Mouse (Mus musculus) Patski (cell line): ENCODE data around the gene Psme2. TPM values are rescaled to one million over a fixed set of nuclear protein-coding genes. Genes with fewer than 3 reads are reported as not detected.

Source experiments
- ATAC-seq: fragments of 100-300 bp; one replicate; pipeline ENCODE4 v1.8.0; 2021
- CTCF ChIA-PET: fragments of 350-600 bp; sonication (Branson Sonifier 250); formaldehyde crosslinking; loops from one replicate; lab custom pipeline; 2022; ENCODE audit warnings: inconsistent platforms; lab: Charles Lee
- POLR2A ChIA-PET: fragments of 350-600 bp; sonication (Branson Sonifier 250); formaldehyde crosslinking; loops from one replicate; lab custom pipeline; 2022; ENCODE audit warnings: antibody characterized with exemption, inconsistent platforms; lab: Charles Lee
- DNase-seq: peaks from one replicate; pipeline ENCODE4 v3.0.0-alpha.2; 2011; ENCODE audit warnings: low read depth, low spot score
- H3K27me3 ChIP-seq: fragments of 371-371 bp; one replicate; pipeline ENCODE4 v1.5.1; 2021
- CTCF ChIP-seq: fragments of 100-300 bp; IDR thresholded peaks from one replicate; pipeline ENCODE4 v1.5.1; 2021
- in situ Hi-C: fragments of 300-500 bp; cut with MboI; formaldehyde crosslinking; loops from 3 replicates; pipeline ENCODE4 v1.11.1; 2018; ENCODE audit warnings: low pct_unique_long_range_greater_than_20kb, mixed read lengths
- polyA plus RNA-seq: library from polyadenylated mRNA; unstranded; gene quantifications from one replicate; pipeline ENCODE4 v1.2.3, GENCODE M21; 2021

Psme2 gene
- polyA plus RNA-seq, 1 experiment from 2014 or later = 177 TPM

- TF ChIP-seq CTCF = no peak
- no peak for DNase-seq
- no peak for ATAC-seq
- POLR2A ChIA-PET = interaction anchor here (0.6 to 0.7 kb wide), 3 partner anchors 24 to 848 kb away, joined by 3 to 5 read pairs (median 3); no protein-coding TSS in a partner anchor
- CTCF ChIA-PET = no interaction called here
- in situ Hi-C loops = loop anchor here (10.0 kb wide), 1 partner anchor 121 kb away; the partner anchor contains the start of gene Carmil3
- no peaks in the 10 kb centered on the region for H3K27me3 ChIP-seq
These were observed 25.0 kb upstream of the Psme2 start for GRCm38 (mm10) chr14:55615876-55616275.

- ATAC-seq = no peak
- DNase-seq = no peak
- POLR2A ChIA-PET = interaction anchor here (0.6 to 0.7 kb wide), 2 partner anchors 10 to 22 kb away, joined by 3 read pairs; no protein-coding TSS in a partner anchor
- CTCF ChIA-PET = no interaction called here
- no peaks in the 10 kb centered on the region for H3K27me3 ChIP-seq
- TF ChIP-seq CTCF = no peak
- in situ Hi-C loops = loop anchor here (10.0 kb wide), 1 partner anchor 120 kb away; the partner anchor contains the start of gene Carmil3
These were observed 23.8 kb upstream of the Psme2 start for GRCm38 (mm10) chr14:55614565-55615178.

GRCm38 (mm10) chr14:55613346-55613745, 22.4 kb upstream of the Psme2 start:
- POLR2A ChIA-PET = no interaction called here
- no peak for TF ChIP-seq CTCF
- ATAC-seq = peak; percentile 85
- no peaks in the 10 kb centered on the region for H3K27me3 ChIP-seq
- peak; percentile 62 for DNase-seq
- in situ Hi-C loops = loop anchor here (10.0 kb wide), 1 partner anchor 119 kb away; the partner anchor contains the start of gene Carmil3
- CTCF ChIA-PET = interaction anchor here (0.9 kb wide), 1 partner anchor 16 kb away, joined by 3 read pairs; no protein-coding TSS in a partner anchor

GRCm38 (mm10) chr14:55608339-55608738, 17.4 kb upstream of the Psme2 start:
- in situ Hi-C loops = no loop called here
- CTCF ChIA-PET = no interaction called here
- no peak for DNase-seq
- H3K27me3 ChIP-seq = no peaks in the 10 kb centered on the region
- POLR2A ChIA-PET = interaction anchor here (1.2 kb wide), 1 partner anchor 45 kb away, joined by 3 read pairs; no protein-coding TSS in a partner anchor
- ATAC-seq = no peak
- no peak for TF ChIP-seq CTCF

GRCm38 (mm10) chr14:55605743-55606459, 15.0 kb upstream of the Psme2 start:
- DNase-seq = no peak
- ChIA-PET CTCF (no interaction called here), POLR2A (interaction anchor here (0.7 kb wide), 1 partner anchor 40 kb away, joined by 3 read pairs; no protein-coding TSS in a partner anchor)
- no peak for ATAC-seq
- in situ Hi-C loops = no loop called here
- no peak for TF ChIP-seq CTCF
- H3K27me3 ChIP-seq = no peaks in the 10 kb centered on the region

- CTCF ChIA-PET = no interaction called here
- no peak for TF ChIP-seq CTCF
- ATAC-seq = no peak
These were observed 13.9 kb upstream of the Psme2 start for GRCm38 (mm10) chr14:55604823-55605222.

GRCm38 (mm10) chr14:55603633-55604576, 13.0 kb upstream of the Psme2 start:
- in situ Hi-C loops = no loop called here
- no peak for TF ChIP-seq CTCF
- POLR2A ChIA-PET = interaction anchor here (0.6 to 1.0 kb wide), 2 partner anchors 12 to 30 kb away, joined by 3 read pairs; partner anchors contain the start of gene Rnf31
- ATAC-seq = peak; percentile 95
- peak; percentile 80 for DNase-seq
- H3K27me3 ChIP-seq = no peaks in the 10 kb centered on the region
- CTCF ChIA-PET = interaction anchor here (0.9 kb wide), 1 partner anchor 9 kb away, joined by 3 read pairs; no protein-coding TSS in a partner anchor

More at GRCm38 (mm10) chr14:55604823-55605222, 13.9 kb upstream of the Psme2 start:
- no peak for DNase-seq
- H3K27me3 ChIP-seq = no peaks in the 10 kb centered on the region
- in situ Hi-C loops = no loop called here
- POLR2A ChIA-PET = interaction anchor here (0.6 to 1.0 kb wide), 2 partner anchors 13 to 29 kb away, joined by 3 read pairs; partner anchors contain the start of gene Rnf31

- H3K27me3 ChIP-seq = no peaks in the 10 kb centered on the region
- POLR2A ChIA-PET = interaction anchor here (1.3 kb wide), 1 partner anchor 43 kb away, joined by 3 read pairs; the partner anchor contains the start of genes A730061H03Rik and Dcaf11
- DNase-seq (no peak), ATAC-seq (no peak)
- CTCF ChIA-PET = interaction anchor here (0.9 kb wide), 1 partner anchor 9 kb away, joined by 3 read pairs; no protein-coding TSS in a partner anchor
- TF ChIP-seq CTCF = no peak
- in situ Hi-C loops = no loop called here
These were observed 12.3 kb upstream of the Psme2 start, which contains the start of gene Irf9 for GRCm38 (mm10) chr14:55603271-55603632. TSS of gene Irf9 (plus strand) at chr14:55603571.
